Mouse (Mus musculus) frontal cortex, postnatal 25 days (tissue): ENCODE measurements at regions not wholly inside any gene's neighbourhood (a gene's known extent, or its start where the extent isn't known, plus 50 kb on each side); places are given as distances from the start of the nearest gene placed in this dataset.

ENCODE experiments used
- DNase-seq, 2 experiments: peaks; one replicate each; pipeline ENCODE4 v3.0.0; 2022; ENCODE audit warnings: low spot score in 2 of 2

DNA sequence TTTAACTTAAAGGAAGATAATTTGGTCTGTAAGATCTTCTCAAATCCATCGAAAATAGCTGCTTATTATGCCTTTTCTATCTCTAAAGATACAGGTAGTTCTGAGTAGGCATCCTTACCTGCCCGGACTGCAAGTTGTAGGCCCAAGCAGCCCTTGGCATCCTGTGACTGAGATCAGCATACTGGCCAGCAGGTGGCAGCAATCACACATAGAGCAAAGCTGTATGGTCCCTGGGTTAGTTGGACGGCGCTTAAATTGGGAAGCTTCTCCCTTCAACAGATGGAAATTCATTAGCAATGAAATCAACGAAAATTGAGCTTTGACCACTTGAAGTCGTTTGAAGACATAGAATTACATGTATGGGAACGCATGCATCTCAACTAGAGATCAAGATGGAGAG is 61.0 kb downstream of the Ccng2 start:
- DNase-seq: peak; percentile 53 to 57

DNA sequence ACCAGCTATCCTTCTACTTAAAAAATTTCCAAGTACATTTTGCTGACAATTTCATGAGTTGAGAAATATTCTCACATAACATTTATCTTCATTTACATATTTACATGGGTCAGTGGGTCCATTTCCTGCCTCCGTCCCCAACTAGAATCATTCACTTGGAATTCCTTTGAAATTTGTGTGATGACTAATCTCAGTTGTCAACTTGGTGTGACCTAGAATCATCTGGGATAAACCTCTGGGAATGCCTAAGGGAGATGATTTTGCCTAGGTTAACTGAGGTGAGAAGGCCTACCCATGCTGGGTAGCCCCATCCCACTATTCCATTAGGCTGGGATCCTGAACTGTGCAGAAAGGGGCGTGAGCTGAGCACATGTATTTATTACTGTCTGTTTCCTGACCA is 63.8 kb downstream of the Ccng2 start:
- DNase-seq: no peak

DNA sequence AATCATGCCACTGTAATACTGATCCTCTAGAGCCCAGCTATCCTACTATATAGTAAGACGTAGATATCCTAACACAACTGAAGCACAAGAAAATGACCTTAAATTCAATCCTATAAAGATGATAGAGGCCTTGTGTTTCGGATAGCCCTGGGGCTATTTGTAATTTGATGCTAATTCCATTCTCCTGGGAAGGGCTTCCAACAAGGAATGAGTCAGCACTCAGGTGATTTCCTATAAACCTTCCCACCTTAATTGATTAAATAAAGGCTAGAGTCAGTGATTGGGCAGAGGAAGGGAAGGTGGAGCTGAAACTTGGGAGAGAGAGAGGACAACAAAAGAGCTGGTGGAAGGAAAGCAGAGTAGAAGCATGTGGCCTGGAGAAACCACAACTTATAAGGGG is 86.0 kb downstream of the Ccng2 start:
- DNase-seq: no peak
